Mouse (Mus musculus) gastrocnemius, postnatal 14 days (tissue): ENCODE measurements at regions not wholly inside any gene's neighbourhood (a gene's known extent, or its start where the extent isn't known, plus 50 kb on each side); places are given as distances from the start of the nearest gene placed in this dataset.

Experiments used
- DNase-seq: peaks from one replicate; pipeline ENCODE4 v3.0.0; 2021; ENCODE audit warnings: mixed read lengths
- intact Hi-C: fragments of 180-260 bp; cut with DNase I; formaldehyde crosslinking; loops from one replicate; pipeline ENCODE4 v1.15.1; 2025; ENCODE audit warnings: low total_unique reads
- microRNA-seq, 2 experiments: library from miRNA; unstranded; fragments of <30 nt; microRNA quantifications; one replicate each; pipeline ENCODE4 v1.2.0; 2021

DNA sequence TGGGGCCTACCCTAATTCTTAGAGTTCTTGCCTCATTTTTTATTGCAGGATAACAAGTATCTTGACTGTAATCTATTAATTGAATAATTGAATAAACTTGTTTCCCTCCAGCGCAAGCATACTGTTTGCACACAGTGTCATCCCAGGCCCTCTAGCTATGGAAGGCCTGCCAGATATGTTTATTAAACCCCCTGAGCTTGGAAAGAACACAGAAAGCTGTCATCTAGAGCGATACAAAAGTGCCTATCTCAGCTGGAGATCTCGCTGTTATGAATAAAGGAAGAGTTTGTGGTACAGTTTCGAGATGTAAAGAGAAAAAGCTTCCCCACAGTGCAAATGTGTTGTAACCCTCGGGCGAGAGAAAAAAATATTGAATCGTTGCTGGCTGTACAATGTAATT is 324.2 kb downstream of the Sox2 start:
- no peak for DNase-seq
- intact Hi-C loops, result no loop called here

Small RNAs in the stretch of these regions (microRNA-seq; reads per million reads assigned to microRNA genes)
- 0 reads per million in 2 experiments for gene Mir6378
